Mouse (Mus musculus) cerebellum, adult 8-10 months (tissue): ENCODE measurements at regions not wholly inside any gene's neighbourhood (a gene's known extent, or its start where the extent isn't known, plus 50 kb on each side); places are given as distances from the start of the nearest gene placed in this dataset.

Source experiments
- DNase-seq: peaks from one replicate; pipeline ENCODE4 v3.0.0; 2022

DNA sequence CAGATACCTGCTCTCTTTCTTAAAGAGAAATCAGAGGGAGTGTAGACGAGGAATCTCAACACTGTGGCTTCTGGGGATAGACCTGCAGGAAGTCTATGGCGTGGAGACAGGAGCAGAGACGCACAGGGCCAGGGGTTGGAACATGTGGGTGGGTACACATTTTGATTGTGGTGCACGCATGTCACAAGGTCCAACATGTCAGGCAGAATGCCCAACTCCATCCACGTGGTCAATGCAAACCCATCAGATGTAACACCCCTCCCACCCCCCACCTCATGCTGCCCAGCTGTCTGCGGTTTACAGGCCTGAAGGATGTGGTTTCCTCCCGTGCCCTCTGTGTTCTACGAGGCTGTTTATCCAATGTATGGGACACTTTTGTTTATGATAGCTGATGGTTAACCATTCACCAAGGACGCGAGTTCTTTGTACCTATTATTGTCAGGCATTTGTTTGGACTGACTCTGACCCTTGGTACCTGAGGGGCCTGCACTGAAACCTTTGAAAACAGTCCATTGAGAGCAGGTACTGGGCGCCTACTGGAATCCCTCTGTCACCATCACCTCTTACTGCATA lies 142.2 kb downstream of the Irs2 start:
- DNase-seq: no peak

DNA sequence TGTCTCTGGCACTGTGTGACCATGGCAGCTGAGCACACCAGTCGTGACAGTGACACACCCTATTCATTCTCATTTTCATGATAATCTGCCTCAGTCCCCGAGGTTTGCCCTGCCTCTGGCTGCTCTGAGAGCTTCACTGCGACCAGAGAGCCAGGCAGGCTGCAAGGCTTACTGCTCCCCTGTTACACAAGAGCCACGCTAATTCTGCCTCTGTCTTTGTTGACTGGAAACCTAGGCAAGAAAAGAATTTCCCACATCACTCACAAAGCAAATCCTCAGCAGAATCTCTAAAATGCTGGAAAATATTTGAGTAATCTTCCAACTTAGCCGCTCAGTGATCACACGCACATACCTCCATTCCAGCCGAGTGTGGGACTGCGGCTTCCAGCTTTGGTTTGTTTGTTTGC lies 142.8 kb downstream of the Irs2 start:
- DNase-seq: no peak

DNA sequence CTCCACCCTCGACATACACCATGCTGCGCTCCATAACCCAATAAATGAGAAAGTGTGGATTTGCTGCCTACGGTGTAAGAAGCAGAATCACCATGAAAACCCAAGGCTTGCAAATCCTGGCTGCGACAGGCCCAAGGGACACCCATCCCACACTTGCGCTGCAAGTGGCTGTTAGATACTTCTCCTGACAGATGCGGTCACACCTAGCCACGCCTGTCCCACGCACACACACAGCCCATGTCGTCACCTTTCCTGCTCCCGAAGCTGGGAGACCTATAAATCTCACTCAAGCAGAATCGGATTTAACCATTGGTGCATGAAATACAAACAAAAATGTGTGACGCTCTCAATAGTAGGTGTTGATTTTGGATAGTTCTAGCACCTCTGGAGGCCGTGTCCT lies 145.8 kb downstream of the Irs2 start:
- no peak for DNase-seq

DNA sequence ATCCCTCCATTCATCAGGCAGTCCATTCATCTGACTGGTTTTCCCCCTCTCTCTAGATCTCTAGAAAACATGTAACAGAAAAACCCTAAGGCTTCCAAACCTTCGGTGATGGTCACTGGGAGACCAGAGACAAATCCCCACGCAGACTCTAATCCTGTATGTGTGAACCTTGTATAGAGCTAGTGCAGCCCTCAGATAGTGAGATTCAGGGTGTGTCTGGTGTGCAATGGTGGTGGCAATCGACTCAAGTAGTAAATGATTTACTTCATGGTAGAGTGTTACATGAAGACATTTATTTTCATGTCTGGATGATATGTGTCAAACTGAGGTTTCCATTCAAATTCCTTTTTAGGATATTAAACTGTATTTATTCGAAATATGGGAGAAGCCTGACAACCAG lies 147.4 kb downstream of the Irs2 start:
- DNase-seq: no peak

DNA sequence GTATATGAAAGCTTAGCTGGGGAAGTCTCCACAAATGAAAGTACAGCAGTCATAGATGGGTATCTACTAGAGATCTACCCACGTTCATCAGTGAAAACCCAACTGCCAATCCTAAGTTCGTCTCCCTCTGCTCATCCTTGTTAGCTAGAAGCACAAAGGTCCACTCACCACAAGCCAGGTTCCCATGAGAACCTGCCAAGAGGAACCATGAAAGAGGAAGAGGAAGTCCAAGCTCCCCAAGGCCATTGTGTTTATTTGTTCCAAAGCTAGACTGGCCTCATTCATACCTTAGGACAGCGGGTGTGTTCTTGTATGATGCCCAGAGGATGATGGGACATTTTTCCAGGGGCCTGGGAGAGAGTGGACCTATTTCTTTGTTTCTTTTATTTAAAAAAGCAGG lies 150.4 kb downstream of the Irs2 start:
- DNase-seq: no peak

DNA sequence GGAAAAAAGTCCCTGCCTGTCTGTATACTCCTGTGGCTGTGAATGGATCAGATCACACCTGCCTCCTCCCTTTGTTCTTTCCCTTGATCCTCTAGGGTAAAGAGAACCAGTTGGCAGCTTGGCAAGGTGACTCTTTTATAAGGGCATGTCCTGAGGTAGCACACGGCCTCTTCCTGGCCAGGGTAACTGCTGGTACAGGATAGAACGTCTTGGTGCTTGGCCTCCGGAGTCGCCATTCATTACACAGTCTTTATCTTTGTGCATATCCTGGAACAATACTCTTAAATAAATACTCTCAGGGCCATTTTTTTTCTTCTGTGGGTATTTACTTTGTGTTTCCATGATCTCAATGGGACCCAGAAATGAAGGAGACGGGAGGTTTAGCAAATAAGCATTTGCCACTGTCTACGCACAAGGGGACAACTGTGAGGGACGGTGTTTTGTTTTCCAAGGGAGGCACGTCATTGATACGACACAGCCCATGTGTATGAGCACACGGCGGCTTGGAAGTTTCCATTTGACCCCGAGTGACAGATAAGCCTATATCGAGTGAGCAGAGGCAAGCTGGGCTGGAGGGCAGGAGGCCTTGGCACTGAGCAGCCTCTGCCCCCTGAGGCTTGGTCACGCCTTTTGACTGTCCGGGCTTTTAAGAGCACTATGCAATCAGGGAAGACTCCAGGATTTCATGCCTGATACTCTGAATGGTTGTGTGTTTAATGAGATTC lies 151.1 kb downstream of the Irs2 start:
- no peak for DNase-seq

DNA sequence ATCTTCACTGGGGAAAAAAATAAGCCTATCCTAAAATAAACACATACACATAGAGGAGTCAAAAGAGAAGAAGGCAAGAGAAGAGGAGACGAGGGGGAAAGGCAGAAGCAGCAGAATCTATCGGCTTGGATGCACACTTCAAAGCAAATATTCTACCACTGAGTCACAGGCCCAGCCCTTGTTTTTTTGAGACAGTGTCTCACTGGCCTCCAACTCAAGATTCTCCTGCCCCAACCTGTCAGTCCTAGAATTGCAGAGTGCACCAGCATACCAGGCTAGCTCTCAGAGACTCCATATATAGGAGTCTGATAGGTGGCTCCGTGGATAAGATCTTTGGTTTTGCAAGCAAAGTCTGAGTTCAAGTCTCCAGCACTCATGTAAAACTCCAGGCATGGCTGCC lies 152.6 kb downstream of the Irs2 start:
- DNase-seq: no peak

DNA sequence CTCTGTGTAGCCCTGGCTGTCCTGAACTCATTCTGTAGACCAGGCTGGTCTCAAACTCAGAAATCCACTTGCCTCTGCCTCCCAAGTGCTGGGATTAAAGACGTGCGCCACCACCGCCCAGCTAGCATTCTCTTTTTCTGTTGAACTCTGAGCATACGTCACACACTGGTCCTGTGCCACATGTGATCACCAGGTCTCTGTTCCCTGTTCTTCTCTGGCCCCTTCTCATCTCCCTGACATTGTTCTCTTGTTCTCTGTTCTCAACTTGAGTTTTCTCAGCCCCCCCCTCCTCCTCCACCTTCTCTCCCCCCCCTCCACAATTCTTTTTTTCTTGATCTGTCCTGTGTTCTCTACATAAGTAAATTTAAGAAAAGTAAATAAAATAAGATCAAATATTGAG lies 153.1 kb downstream of the Irs2 start:
- no peak for DNase-seq

DNA sequence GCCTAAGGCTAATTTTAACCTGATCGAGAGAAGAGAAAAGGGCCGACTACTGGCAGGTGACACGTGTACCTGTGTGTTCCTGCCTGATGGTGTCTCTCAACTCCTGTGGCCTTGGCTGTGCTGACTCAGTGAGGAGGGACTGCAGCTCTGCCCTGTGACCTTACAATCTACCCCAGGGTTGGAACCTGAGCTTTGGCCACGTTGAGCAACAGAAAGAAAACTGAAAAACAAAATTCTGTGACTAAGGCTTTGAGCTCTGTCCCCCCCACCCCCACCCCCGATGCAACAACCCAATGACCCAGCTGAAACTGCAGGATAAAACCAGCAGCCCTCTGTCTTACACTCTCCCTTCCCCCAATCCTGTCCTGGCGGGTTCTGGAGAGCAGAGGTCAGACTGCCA lies 153.7 kb downstream of the Irs2 start:
- no peak for DNase-seq

DNA sequence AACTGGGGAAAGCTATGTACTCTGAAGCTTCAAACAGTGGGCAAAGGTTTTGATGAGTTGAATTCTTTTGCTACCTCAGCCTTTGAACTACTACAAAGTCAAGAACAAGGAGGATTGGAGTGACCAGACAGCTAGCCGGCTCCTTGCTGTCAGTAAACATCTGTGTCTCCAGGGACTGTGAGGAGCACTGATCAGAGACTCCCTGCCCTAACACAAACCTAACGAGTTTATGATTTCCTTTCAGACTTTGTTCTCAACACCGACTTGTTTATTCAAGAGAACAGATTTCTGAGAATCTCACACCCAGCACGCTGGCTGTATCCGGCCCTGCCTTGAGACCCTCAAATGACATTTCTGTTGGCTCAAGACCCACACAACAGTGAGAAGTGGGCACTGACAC lies 154.4 kb downstream of the Irs2 start:
- no peak for DNase-seq

DNA sequence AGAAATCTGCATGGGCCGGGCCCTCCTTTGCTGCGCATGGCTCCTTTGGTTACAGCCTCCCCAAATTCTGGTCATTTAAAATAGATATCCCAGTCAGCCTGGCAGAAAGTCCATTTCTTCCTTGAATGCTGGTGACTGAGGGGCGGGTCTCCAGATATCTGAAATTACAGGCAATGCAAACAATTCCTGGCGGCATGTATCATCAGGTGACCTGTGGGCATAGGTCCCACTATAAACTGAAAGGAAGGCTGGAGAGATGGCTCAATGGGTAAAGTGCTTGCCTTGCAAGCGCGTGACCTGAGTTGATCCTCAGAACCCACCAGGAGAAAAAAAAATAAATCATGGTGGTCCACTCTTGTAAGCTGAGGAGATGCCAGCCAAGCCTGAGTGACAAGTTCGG lies 158.3 kb downstream of the Irs2 start:
- no peak for DNase-seq

DNA sequence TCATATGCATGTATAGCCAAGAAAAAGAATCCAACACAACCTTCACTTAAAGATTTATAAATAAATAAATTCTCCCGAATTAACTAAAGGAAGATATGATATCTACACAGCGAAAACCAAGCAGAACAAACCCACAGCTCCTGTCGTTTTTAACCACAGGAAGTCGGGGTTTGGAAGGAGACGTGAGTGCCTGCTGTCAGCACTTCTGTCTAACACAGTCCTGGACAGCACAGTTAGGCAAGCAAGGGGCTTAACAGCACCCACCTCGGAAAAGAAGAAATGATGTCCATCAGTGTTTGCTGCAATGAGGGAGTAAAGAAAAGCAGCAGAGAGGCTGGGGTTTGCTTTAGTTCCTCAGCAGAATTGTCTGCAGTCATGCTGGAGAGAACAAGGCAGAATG lies 162.7 kb downstream of the Irs2 start:
- DNase-seq: no peak

DNA sequence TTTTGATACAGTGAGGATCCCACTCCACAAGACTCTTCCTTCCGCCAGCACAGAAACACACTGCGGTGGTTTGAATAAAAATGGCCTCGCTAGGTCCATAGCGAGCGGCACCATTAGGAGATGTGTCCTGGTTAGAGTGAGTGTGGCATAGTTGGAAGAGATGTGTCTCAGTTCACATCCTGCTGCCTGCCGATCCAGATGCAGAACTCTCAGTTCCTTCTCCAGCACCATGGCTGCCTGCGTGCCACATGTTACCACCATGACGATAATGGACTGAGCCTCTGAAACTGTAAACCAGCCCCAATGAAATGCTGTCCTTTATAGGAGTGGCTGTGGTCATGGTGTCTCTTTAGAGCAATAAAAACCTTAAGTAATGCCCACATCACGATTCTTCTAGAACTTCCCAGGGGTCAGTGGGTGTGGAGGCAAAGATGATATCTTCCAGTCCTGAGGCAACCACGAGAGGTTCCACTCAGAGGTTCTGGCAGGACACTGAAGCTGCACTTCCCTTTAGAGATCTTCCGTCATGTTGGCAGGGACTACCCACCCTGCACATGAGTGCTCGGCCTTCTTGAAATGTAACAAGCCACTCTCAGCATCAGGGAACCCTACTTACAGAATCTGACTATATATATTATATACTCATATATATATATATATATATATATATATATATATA lies 167.3 kb downstream of the Irs2 start:
- no peak for DNase-seq

DNA sequence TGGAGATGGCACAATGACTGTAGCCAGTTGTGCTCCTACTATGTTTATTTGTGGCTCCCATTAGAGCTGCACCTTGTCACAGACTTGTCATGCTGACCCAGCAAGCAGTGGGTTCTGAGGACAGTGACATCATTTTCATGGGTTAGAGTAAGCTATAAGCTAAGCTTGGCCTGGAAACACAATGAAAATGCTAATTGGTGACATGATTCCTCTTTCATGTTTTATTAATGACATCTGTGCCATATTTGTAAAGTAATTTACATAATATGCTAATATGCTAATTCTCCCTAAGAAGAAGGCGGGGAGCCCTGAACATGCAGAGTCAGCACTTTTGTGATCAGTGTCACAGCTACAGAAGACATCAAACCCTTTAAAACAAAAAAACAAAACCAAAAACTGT lies 168.2 kb downstream of the Irs2 start:
- DNase-seq: no peak

DNA sequence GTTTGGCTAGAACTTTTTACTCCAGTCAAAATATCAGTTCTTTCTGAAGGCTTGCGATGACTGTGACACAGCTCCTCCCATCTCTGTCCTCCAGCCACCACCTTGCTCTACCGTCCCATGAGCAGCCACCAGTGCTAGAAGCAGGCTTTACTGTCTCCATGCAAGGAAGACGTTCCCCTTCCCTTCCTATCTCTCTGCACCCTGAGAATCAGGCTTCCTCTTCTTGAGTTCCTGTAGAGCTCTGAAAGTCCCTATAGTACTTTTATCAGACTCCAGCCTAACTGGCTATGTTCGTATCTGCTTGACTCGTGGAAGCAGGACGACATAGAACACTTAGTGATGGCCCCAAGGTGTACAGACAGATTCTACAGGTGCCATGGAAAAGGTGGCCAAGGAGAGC lies 173.2 kb downstream of the Irs2 start:
- no peak for DNase-seq

DNA sequence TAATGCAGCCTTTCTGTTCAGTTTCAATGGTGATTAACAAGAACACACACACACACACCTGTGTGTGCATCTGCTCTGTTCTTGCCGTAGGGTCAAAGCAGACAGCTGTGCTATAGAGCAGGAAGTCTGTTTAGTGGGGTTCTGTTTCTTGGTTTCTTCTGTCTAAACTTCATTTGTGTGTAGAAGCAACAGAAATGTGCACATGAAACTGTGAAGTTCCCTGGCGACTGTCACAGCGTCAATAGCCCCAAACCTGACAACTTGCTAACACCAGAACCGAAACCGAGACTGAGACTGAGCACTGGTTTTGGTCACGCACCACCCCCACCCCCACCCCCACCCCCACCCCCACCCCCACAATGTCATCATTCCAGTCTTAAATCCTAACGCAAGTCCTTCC lies 176.4 kb downstream of the Irs2 start:
- no peak for DNase-seq

DNA sequence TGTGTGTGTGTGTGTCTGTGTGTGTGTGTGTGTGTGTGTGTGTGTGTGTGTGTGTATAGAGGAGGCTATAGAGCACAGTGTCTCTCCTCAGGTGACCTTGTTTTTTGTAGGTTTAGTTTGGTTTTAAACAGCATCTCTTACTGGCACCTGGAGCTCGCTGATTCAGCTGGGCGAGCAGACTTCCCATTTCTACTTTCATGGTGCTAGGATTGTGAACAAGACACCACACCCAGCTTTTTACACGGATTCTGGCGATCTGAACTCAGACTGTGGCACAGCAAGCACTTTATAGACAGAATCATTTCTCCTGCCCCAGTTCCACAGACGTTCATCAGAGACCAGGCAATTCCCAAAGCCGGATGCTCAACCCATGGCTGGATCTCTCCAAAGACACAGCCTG lies 177.0 kb downstream of the Irs2 start:
- no peak for DNase-seq

DNA sequence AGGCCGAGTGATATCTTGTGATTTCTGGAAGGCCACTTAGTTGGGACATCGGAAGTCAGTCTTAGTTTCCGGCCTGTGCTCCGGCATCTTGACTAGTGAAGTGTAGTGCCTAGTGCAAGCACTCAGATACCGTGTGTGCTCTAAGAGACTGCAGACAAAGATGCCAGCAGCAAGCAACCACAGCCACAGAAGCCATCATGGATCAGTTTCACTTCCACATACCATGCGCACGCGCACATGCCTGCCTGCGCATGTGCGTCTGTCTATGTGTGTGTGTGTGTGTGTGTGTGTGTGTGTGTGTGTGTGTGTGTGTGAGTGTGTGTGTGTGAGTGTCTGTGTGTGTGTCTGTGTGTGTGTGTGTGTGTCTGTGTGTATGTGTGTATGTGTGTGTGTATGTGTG lies 177.4 kb downstream of the Irs2 start:
- no peak for DNase-seq

DNA sequence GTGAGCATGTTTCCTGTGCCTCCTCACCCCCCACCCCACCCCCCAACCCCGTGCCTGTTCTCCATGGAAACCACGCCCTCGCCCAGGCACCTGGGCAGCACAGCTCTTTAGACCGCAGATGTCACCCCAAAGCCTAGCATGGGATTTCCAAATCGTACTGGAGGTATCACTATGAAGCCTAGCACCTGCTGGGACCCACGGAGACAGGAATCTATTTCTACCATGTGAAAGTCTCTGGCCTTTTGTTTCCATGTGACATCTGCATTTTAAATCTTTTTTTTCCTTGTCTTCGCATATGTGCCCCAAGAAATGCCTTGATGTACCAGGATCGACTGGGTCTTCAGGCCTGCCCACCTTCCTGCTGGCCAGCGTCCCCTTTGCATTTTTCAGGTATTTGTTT lies 179.7 kb downstream of the Irs2 start:
- no peak for DNase-seq

DNA sequence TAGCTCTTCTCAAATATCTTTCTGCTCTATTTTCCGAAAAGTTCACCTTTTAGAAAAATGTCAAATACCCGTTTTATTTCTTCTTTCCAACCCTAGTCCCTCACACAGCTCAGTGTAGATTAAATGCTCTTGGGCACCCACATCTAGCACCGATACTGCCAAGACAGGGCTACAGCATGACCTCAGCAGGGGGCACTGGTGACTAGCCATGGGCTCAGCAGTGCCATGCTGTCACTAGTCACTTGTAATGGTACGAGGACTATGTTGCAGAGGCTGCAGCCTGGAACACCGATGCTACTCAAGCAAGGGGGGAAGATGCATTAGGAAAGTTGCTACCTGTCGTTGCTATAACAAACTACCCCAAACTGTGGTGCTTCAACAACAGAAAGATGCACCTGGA lies 180.7 kb downstream of the Irs2 start:
- DNase-seq: no peak

DNA sequence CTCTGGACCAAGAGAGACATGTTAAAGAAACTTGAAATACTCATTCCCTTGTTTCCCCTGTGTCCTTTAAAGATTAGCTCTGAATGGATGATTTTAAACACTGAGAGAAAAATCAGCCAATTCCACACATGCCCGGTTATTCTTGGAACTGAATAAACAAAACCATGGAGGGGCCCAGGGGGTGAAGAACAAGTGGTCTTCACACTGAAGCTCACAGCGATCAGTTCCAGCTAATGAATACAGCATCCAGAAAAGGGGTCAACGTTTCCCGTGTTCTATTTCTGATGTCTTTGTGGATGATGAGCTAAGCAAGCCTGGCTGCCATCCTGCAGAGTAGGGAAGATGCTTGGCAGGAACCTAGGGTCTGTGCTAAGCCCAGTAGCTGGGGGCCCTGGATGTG lies 182.3 kb downstream of the Irs2 start:
- DNase-seq: no peak

DNA sequence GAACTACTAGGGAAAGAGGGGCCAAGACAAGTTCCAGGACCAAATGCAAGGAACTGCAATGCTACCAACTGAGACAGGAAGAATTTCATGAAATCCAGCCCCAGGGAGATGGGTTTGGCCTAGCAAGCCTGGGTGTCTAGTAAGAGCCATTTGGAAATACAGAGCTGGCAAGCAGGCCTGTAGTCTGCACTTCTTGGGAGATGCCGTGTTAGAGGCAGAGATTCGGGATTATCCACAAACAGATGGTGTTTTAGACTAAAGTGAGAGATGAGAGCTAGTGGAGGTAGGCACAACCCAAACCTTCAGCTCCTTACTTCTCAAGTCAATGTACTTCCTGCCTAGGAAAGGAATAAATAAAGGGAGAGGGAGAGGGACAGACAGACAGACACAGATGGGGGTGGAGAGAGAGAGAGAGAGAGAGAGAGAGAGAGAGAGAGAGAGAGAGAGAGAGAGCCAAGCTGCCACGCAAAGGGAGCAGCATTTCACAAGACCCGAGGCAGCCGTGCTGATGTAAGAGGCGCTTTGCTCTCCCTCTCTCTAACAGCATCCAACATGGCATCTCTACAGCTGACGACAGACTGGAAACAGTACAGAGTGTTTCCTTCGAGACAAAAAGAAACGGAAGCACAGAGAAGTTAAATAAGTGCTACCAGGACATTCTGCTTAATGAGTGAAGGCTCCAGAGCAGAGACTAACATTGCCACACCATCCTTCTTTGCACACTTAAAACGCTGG lies 182.9 kb downstream of the Irs2 start:
- DNase-seq: no peak

DNA sequence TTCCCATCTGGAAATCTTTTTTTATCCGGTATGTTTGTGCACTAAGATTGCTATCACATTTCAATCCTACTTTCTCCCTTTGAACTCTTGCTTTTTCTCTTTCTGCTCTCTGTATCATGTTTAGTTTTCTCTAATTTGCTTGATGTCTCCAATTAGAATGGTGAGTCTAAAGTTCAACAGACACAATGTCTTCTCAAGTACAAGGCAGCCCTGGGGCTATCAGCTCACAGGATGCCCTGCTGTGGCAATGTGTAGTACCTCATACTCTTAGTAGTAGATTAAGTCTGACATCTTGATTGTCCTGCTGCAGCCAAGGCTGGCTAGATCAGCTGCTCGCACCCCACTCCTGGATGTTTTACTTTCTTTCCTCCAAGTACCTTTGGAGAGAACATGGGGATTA lies 186.4 kb downstream of the Irs2 start:
- no peak for DNase-seq

DNA sequence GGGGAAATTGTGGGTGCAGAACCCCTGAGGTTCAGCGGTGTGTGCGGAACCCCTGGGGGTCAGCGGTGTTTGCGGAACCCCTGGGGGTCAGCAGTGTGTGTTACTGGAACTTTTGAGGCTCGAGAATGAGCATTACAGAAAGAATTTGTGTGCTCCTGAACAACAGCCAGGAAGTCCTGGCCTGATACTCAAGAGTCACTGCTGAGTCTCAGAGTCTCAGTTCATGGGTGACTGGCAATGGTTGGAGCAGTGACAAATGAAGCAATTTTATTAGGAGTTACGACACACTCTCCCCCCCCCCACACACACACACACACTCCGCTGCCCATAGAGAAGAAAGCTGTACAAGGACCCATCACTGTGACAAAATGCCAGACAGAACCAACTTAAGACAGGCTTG lies 193.8 kb downstream of the Irs2 start:
- no peak for DNase-seq
